Mouse (Mus musculus): ENCODE measurements around the gene Ptprn2.

GRCm38 (mm10) chr12:117210467-117210866, 724.9 kb downstream of the Ptprn2 start:
- TF ChIP-seq CTCF (IDR thresholded peaks at IDR 0.05; ENCODE audit: low read depth, low read length) (no peak), POLR2A (IDR thresholded peaks at IDR 0.05; ENCODE audit: borderline replicate concordance, low read depth, low read length) (no peak)

Measured in bone marrow macrophage, adult 2 months (primary cell).